Mouse (Mus musculus) kidney, postnatal 25 days (tissue): ENCODE measurements at regions not wholly inside any gene's neighbourhood (a gene's known extent, or its start where the extent isn't known, plus 50 kb on each side); places are given as distances from the start of the nearest gene placed in this dataset.

Experiments used
- DNase-seq, 2 experiments: peaks; one replicate each; pipeline ENCODE4 v3.0.0; 2021; ENCODE audit warnings: mixed read lengths in 2 of 2

GRCm38 (mm10) chr14:80789131-80789530 lies 805.2 kb downstream of the Olfm4 start:
- DNase-seq, result no peak

GRCm38 (mm10) chr14:80799370-80799959 lies 815.6 kb downstream of the Olfm4 start:
- no peak for DNase-seq

GRCm38 (mm10) chr14:80830476-80830875 lies 846.6 kb downstream of the Olfm4 start:
- no peak for DNase-seq

GRCm38 (mm10) chr14:80844550-80844949 lies 860.7 kb downstream of the Olfm4 start:
- no peak for DNase-seq

- DNase-seq, result peak; percentile 50 to 75
Measured at GRCm38 (mm10) chr14:80845576-80846269, 861.8 kb downstream of the Olfm4 start.

- no peak for DNase-seq
Measured at GRCm38 (mm10) chr14:80846420-80847083, 862.7 kb downstream of the Olfm4 start.
